Mouse (Mus musculus): Measurements from ENCODE around the gene Pwwp2b.

Pwwp2b gene

GRCm38 (mm10) chr7:139299424-139299823 is 51.1 kb downstream of the Pwwp2b start:
- DNase-seq (ENCODE audit: low read depth), result peak; percentile 63

GRCm38 (mm10) chr7:139300423-139300822 is 52.1 kb downstream of the Pwwp2b start:
- no peak for DNase-seq (ENCODE audit: low read depth)

- DNase-seq (ENCODE audit: low read depth), result no peak
Observed at GRCm38 (mm10) chr7:139301505-139301904, 53.2 kb downstream of the Pwwp2b start.

- DNase-seq (ENCODE audit: low read depth), result no peak
Observed at GRCm38 (mm10) chr7:139302314-139302713, 54.0 kb downstream of the Pwwp2b start.

GRCm38 (mm10) chr7:139303280-139304011 is 55.2 kb downstream of the Pwwp2b start:
- DNase-seq (ENCODE audit: low read depth), result peak; percentile 77

GRCm38 (mm10) chr7:139304322-139304721 is 56.0 kb downstream of the Pwwp2b start:
- DNase-seq (ENCODE audit: low read depth), result no peak

GRCm38 (mm10) chr7:139307056-139307455 is 58.8 kb downstream of the Pwwp2b start:
- DNase-seq (ENCODE audit: low read depth), result no peak

GRCm38 (mm10) chr7:139308140-139308895 is 60.0 kb downstream of the Pwwp2b start:
- no peak for DNase-seq (ENCODE audit: low read depth)

- DNase-seq (ENCODE audit: low read depth), result no peak
Observed at GRCm38 (mm10) chr7:139309106-139309505, 60.8 kb downstream of the Pwwp2b start.

GRCm38 (mm10) chr7:139310487-139310951 is 62.2 kb downstream of the Pwwp2b start:
- no peak for DNase-seq (ENCODE audit: low read depth)

- no peak for DNase-seq (ENCODE audit: low read depth)
Observed at GRCm38 (mm10) chr7:139312686-139313085, 64.4 kb downstream of the Pwwp2b start.

- no peak for DNase-seq (ENCODE audit: low read depth)
Observed at GRCm38 (mm10) chr7:139313413-139313812, 65.1 kb downstream of the Pwwp2b start.

GRCm38 (mm10) chr7:139314716-139315115 is 66.4 kb downstream of the Pwwp2b start:
- DNase-seq (ENCODE audit: low read depth), result no peak

- no peak for DNase-seq (ENCODE audit: low read depth)
Observed at GRCm38 (mm10) chr7:139319006-139319411, 70.7 kb downstream of the Pwwp2b start.

Data from c-Kit-positive CD71-negative TER-119-negative erythroid progenitor cells, embryonic 14.5 days (primary cell).